Mouse (Mus musculus) lung, embryonic 16.5 days (tissue): ENCODE measurements around the gene Icmt. TPM values are rescaled to one million over a fixed set of nuclear protein-coding genes. Genes with fewer than 3 reads are reported as not detected.

ENCODE experiments used
- ATAC-seq: fragments of 200-750 bp; cut with Nextera tagmentation; 2 replicates; pipeline ENCODE4 v1.8.0; 2017; ENCODE audit warnings: low read depth, mild to moderate bottlenecking, moderate library complexity
- H3K27ac ChIP-seq: fragments of 300-500 bp; sonication (generic); 2 replicates; pipeline ENCODE4 v1.5.1; 2014; ENCODE audit warnings: mild to moderate bottlenecking, control low read depth, low read length
- H3K27me3 ChIP-seq: fragments of 300-500 bp; sonication (generic); 2 replicates; pipeline ENCODE4 v1.6.1; 2014; ENCODE audit warnings: low read depth, low read length, mixed read lengths; ENCODE audit not compliant: control insufficient read depth, insufficient read depth
- H3K36me3 ChIP-seq: fragments of 300-500 bp; sonication (generic); 2 replicates; pipeline ENCODE4 v1.6.1; 2014; ENCODE audit warnings: low read length; ENCODE audit not compliant: control insufficient read depth, insufficient read depth
- H3K4me1 ChIP-seq: fragments of 300-500 bp; sonication (generic); replicated peaks from 2 replicates; pipeline ENCODE4 v1.6.1; 2014; ENCODE audit warnings: low read length, mixed read lengths; ENCODE audit not compliant: control insufficient read depth, insufficient read depth
- H3K4me2 ChIP-seq: fragments of 300-500 bp; sonication (generic); 2 replicates; pipeline ENCODE4 v1.6.1; 2014; ENCODE audit warnings: low read depth, low read length, control low read depth
- H3K4me3 ChIP-seq: fragments of 300-500 bp; sonication (generic); 2 replicates; pipeline ENCODE4 v1.5.1; 2014; ENCODE audit warnings: mild to moderate bottlenecking, low read length, control low read depth
- H3K9ac ChIP-seq: fragments of 300-500 bp; sonication (generic); 2 replicates; pipeline ENCODE4 v1.6.1; 2014; ENCODE audit warnings: low read length, control low read depth
- H3K9me3 ChIP-seq: fragments of 300-500 bp; sonication (generic); 2 replicates; pipeline ENCODE4 v1.6.1; 2016; ENCODE audit warnings: low read length; ENCODE audit not compliant: control insufficient read depth
- whole genome bisulfite sequencing: fragments of 180-500 bp; shearing (Covaris S2); extraction: QIAGEN DNeasy Blood & Tissue Kit; methylation state at CpG from one replicate; pipeline ENCODE4 v1.1.7; 2014; 5-methylcytosine and 5-hydroxymethylcytosine counted together
- polyA plus RNA-seq: library from polyadenylated mRNA; unstranded; fragments of >200 nt; fragmentation: Nextera tagmentation; extraction: Ambion mirVana; gene quantifications from 2 replicates; pipeline ENCODE4 v1.2.1, GENCODE M21; 2015

The Icmt gene
- polyA plus RNA-seq, 1 experiment from 2014 or later: 24.0 TPM

- Histone ChIP-seq H3K36me3 (peaks cover 4% of the 10 kb centered on the region; the same call in 1 of the 2 replicates), H3K9me3 (no peaks in the 10 kb centered on the region), H3K27me3 (peaks cover 74% of the 10 kb centered on the region), H3K4me3 (peak overlapping the region; percentile 33), H3K9ac (peak overlapping the region; percentile 35; the same call in 1 of the 2 replicates), H3K4me2 (peak overlapping the region; percentile 59), H3K27ac (no peak overlapping the region), H3K4me1 (peaks cover 16% of the 10 kb centered on the region)
- ATAC-seq: peak; percentile 6; the same call in 1 of the 2 replicates
- WGBS: 22% methylated on average over 27 of the region's 34 CpGs
Observed at GRCm38 (mm10) chr4:152282721-152283120, 14.3 kb upstream of the Icmt start.

DNA sequence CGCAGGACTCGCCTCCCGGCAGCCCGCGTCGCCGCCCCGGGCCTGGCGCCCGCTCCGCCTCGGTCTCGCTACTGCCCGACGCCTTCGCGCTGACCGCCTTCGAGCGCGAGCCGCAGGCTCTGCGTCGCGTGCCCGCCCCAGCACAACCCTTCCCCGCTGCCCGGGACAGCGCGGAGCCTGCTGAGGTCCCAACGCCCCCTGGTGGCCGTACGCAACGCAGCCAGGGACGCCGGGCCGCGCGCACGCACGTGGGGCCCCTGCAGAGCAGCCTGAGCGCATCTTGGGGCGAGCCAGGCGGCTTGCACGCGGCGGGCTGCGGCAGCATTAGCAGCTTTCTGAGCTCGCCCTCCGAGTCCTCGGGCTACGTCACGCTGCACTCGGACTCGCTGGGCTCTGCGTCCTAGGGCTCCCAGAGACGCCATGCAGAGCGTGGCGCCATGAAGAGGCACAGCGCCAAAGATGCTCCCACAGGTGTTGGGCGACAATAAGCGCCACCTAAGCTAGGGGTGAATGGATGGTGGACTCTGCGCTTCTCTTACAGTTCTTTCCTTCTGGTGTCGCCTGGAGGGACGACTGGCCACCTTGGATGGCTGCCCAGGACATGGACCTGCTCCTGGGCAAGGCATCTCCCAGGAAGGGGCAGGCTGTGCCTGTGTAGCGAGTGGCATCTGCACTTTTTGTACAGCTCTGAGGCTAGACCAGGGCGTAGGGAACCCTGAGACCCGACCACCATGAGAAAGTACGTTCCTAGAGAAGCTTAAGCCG is 13.7 kb upstream of the Icmt start:
- Histone ChIP-seq H3K4me2 (peak overlapping the region; percentile 59), H3K9me3 (no peaks in the 10 kb centered on the region), H3K27me3 (peaks cover 80% of the 10 kb centered on the region), H3K36me3 (peaks cover 4% of the 10 kb centered on the region; the same call in 1 of the 2 replicates), H3K4me1 (peaks cover 16% of the 10 kb centered on the region), H3K27ac (no peak overlapping the region), H3K4me3 (peak overlapping the region; percentile 33), H3K9ac (peak overlapping the region; percentile 35; the same call in 1 of the 2 replicates)
- ATAC-seq: peak; percentile 87
- 6% methylated on average over 70 of the region's 70 CpGs for WGBS

DNA sequence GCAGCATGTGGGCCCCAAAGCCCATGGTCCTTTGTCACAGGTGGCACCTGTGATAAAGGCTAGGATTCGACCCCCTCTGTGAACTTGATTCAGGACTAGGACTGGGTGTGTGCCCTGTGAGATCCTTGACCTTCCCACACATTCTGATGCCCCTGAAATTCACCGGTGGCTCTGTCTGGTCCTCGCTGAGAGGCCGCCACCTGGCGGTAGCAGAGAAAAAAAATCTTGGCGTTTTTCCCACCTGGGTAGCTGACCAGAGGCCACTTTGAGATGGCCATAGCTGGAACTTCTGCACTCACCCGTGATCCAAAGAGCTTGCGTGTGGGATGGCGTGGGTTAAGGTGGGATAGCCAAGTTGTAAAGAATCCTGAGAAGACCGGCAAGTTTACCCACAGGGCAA is 11.5 kb upstream of the Icmt start:
- no peaks in the 10 kb centered on the region for H3K9me3 ChIP-seq
- H3K4me2 ChIP-seq: no peak overlapping the region
- peaks cover 16% of the 10 kb centered on the region for H3K4me1 ChIP-seq
- ATAC-seq: no peak
- H3K4me3 ChIP-seq: no peak overlapping the region
- H3K27me3 ChIP-seq: peaks cover 91% of the 10 kb centered on the region
- no peak overlapping the region for H3K27ac ChIP-seq
- 2% methylated on average over 10 of the region's 10 CpGs for WGBS
- no peak overlapping the region for H3K9ac ChIP-seq
- no peaks in the 10 kb centered on the region for H3K36me3 ChIP-seq

GRCm38 (mm10) chr4:152286183-152286582 is 10.8 kb upstream of the Icmt start:
- Histone ChIP-seq H3K4me2 (0 out of 2 replicates have a peak overlapping the region, but pooled peaks have one; percentile 17), H3K4me1 (peaks cover 16% of the 10 kb centered on the region), H3K9me3 (no peaks in the 10 kb centered on the region), H3K27me3 (peaks cover 91% of the 10 kb centered on the region), H3K27ac (no peak overlapping the region), H3K9ac (no peak overlapping the region), H3K36me3 (no peaks in the 10 kb centered on the region), H3K4me3 (0 out of 2 replicates have a peak overlapping the region, but pooled peaks have one; percentile 10)
- ATAC-seq: no peak
- WGBS: 2% methylated on average over 32 of the region's 32 CpGs

DNA sequence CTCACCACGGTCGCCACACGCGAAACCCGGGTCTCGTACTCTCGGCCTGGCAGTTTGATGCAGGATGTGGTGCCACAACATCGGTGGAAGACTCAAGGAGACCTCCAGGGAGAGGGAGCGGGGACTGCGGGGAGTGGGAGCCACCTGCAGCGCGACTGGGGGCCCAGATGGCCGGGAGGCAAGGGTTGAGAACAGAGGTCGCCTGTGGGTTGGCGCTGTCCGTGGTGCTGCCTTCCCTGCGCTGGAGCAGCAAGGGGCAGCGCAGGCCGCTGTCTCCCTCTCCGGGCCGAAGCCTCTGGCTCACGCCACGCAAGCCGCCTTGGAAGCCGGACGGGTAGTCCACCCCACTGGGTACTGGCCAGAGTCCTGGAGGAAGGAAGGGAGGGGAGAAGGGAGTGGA is 10.1 kb upstream of the Icmt start:
- no peaks in the 10 kb centered on the region for H3K9me3 ChIP-seq
- H3K27me3 ChIP-seq: peaks cover 91% of the 10 kb centered on the region
- 5% methylated on average over 26 of the region's 26 CpGs for WGBS
- H3K9ac ChIP-seq: no peak overlapping the region
- no peak overlapping the region for H3K27ac ChIP-seq
- ATAC-seq: peak; percentile 19
- no peak overlapping the region for H3K4me3 ChIP-seq
- no peak overlapping the region for H3K4me2 ChIP-seq
- H3K4me1 ChIP-seq: peaks cover 16% of the 10 kb centered on the region
- no peaks in the 10 kb centered on the region for H3K36me3 ChIP-seq

GRCm38 (mm10) chr4:152287317-152288120 is 9.5 kb upstream of the Icmt start:
- Histone ChIP-seq H3K4me2 (no peak overlapping the region), H3K27me3 (peaks cover 91% of the 10 kb centered on the region)
- ATAC-seq: no peak

GRCm38 (mm10) chr4:152288398-152288945 is 8.6 kb upstream of the Icmt start:
- Histone ChIP-seq H3K9me3 (no peaks in the 10 kb centered on the region), H3K9ac (no peak overlapping the region), H3K27me3 (peaks cover 83% of the 10 kb centered on the region), H3K4me1 (peaks cover 8% of the 10 kb centered on the region), H3K4me2 (no peak overlapping the region), H3K36me3 (no peaks in the 10 kb centered on the region), H3K4me3 (no peak overlapping the region), H3K27ac (no peak overlapping the region)
- 55% methylated on average over 18 of the region's 18 CpGs for WGBS
- no peak for ATAC-seq

More at GRCm38 (mm10) chr4:152287317-152288120, 9.5 kb upstream of the Icmt start:
- H3K4me1 ChIP-seq: peaks cover 16% of the 10 kb centered on the region
- no peak overlapping the region for H3K27ac ChIP-seq
- H3K4me3 ChIP-seq: no peak overlapping the region
- no peak overlapping the region for H3K9ac ChIP-seq
- H3K36me3 ChIP-seq: no peaks in the 10 kb centered on the region
- 20% methylated on average over 19 of the region's 19 CpGs for WGBS
- no peaks in the 10 kb centered on the region for H3K9me3 ChIP-seq

- peaks cover 64% of the 10 kb centered on the region for H3K27me3 ChIP-seq
- H3K9me3 ChIP-seq: no peaks in the 10 kb centered on the region
- WGBS: under 1% methylated on average over 39 of the region's 39 CpGs
- no peak overlapping the region for H3K9ac ChIP-seq
- H3K36me3 ChIP-seq: no peaks in the 10 kb centered on the region
- no peak overlapping the region for H3K27ac ChIP-seq
- peaks cover 7% of the 10 kb centered on the region for H3K4me1 ChIP-seq
- H3K4me2 ChIP-seq: 0 out of 2 replicates have a peak overlapping the region, but pooled peaks have one; percentile 18
- no peak overlapping the region for H3K4me3 ChIP-seq
- ATAC-seq: no peak
Observed at GRCm38 (mm10) chr4:152290385-152290784, 6.6 kb upstream of the Icmt start.

- Histone ChIP-seq H3K36me3 (no peaks in the 10 kb centered on the region), H3K27me3 (peaks cover 58% of the 10 kb centered on the region), H3K9ac (no peak overlapping the region), H3K4me1 (peaks cover 11% of the 10 kb centered on the region), H3K27ac (no peak overlapping the region), H3K4me3 (no peak overlapping the region), H3K9me3 (no peaks in the 10 kb centered on the region), H3K4me2 (no peak overlapping the region)
- WGBS: 24% methylated on average over 11 of the region's 11 CpGs
- ATAC-seq: no peak
Observed at GRCm38 (mm10) chr4:152290991-152291390, 6.0 kb upstream of the Icmt start.
